Mouse (Mus musculus): ENCODE data around the gene Sema3a.

DNA sequence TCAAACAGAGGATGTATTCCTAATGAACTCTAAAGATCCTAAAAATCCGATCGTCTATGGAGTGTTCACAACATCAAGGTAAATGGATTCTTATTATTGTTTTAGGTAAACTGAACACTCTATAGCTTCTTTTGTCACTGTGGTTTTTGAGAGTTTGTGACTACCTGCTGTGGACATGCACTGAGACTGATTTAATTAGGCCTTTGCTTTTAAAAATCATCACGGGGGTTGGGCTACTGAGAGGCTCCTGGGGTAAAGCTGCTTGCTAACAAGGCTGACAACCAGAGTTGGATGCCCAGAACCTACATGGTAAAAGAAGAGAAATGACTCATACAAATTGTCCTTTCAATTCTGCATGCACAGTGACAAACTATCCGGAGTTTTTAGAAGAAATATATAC, 432.0 kb downstream of the Sema3a start:
- TF ChIP-seq CTCF (IDR thresholded peaks at IDR 0.05; ENCODE audit: extremely low read depth, insufficient read length, insufficient replicate concordance, low read depth, low read length) = no peak
- TF ChIP-seq POLR2A (IDR thresholded peaks at IDR 0.05; ENCODE audit: low read depth, low read length) = no peak
